Mouse (Mus musculus): ENCODE results near the gene Gm9117. TPM values are rescaled to one million over a fixed set of nuclear protein-coding genes. Genes with fewer than 3 reads are reported as not detected.

The Gm9117 gene
- 0.09 TPM in 1 of 2 replicates, not detected in the other for polyA plus RNA-seq (2012; rRNA removed)

DNA sequence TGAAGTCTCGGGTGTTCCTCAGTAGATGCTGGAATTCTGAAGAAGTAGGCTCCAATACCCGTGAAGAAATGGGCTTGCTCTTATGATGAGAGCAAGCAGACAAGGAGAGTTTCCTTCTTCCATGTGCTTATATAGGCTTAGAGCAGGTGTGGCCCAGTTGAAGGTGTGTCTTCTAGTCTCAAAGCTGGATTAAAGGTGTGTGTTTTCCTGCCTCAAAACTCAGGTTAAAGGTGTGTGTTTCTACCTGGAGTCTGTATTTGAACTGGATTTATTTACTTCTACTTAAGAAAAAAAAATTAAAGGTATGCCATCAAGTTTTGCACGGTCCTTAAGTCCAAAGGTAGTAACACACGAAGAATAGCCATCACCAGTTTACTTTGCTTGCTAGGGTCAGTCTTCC is at the start of gene Gm9117:
Gene Gm9117 (minus strand): TSS at position 101 of the 400 bp plus-strand sequence.

DNA sequence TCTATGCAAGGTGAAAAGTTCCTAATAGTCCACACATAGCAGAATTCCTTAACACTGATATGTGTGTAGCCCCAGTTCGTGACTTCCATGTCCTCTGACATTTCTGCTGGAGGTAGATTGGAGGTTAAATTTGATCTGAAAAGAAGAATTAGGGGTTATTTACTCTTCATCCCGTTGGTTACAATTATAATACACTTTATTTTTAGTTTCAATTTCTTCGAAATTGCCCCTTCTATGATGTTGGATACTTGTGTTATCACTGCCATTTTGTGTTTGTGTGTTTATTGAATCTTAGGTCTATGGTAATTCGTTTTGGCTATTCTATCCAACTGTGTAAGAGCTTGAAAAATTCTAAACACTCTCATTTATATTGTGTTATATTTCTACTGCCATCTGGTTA is 17.9 kb upstream of the Gm9117 start, which contains the start of gene Tdpoz5:
Gene Tdpoz5 (minus strand): TSS at position 101 of the 400 bp plus-strand sequence.

Other genes with a start within 250 kb of the Gm9117 start
- gene Gm5773, start 170.5 kb downstream of the Gm9117 start, polyA plus RNA-seq (2012; rRNA removed), result not detected in 2 replicates
- gene Tdpoz4, start 147.1 kb downstream of the Gm9117 start, polyA plus RNA-seq (2012; rRNA removed), result not detected in 2 replicates
- gene Tdpoz3, start 117.5 kb downstream of the Gm9117 start, polyA plus RNA-seq (2012; rRNA removed), result not detected in 2 replicates
- gene Tdpoz5, start 17.8 kb upstream of the Gm9117 start, polyA plus RNA-seq (2012; rRNA removed), result not detected in 2 replicates
- gene Gm9125, start 111.3 kb upstream of the Gm9117 start, polyA plus RNA-seq (2012; rRNA removed), result not detected in 2 replicates
- gene Gm10697, start 129.1 kb upstream of the Gm9117 start, polyA plus RNA-seq (2012; rRNA removed), result not detected in 2 replicates
- not detected in 2 replicates for gene Gm10696, start 234.7 kb upstream of the Gm9117 start, polyA plus RNA-seq (2012; rRNA removed)

All from stomach, adult 2 months (tissue).